12 mouse cellular contexts compared by ENCODE assay signal in genomic region chr7:140153829-140154217, GRCm38 (mm10). TPM values are rescaled to one million over a fixed set of nuclear protein-coding genes. Genes with fewer than 3 reads are reported as not detected.
A peak's percentile ranks its signal among the peaks of the same experiment; 100 is the strongest.
DNase-seq lines count a peak whose midpoint lies in the region; ATAC-seq and TF ChIP-seq lines count a peak whose summit lies in the region.
"Had no signal": no experiment of that assay in that cellular context is flagged by ENCODE, and none has a peak within 500 bp of the region (broad histone marks: within the 10 kb centered on the region; RNA-seq: fewer than 3 reads in every experiment).

No protein-coding gene starts in this region.

- H3K9ac ChIP-seq in heart, postnatal 0 days (replicated peaks; ENCODE audit: low read depth, low read length), result no peak overlapping the region
- H3K9ac ChIP-seq in embryonic facial prominence, embryonic 12.5 days, result no peak overlapping the region
- H3K9ac ChIP-seq in hindbrain, embryonic 13.5 days, result peak overlapping the region; percentile 79
- peak overlapping the region; percentile 78 for H3K9ac ChIP-seq in midbrain, embryonic 16.5 days (ENCODE audit: low read depth, low read length)
- H3K9ac ChIP-seq: liver, embryonic 13.5 days had no signal

- H3K4me3 ChIP-seq in heart, postnatal 0 days (ENCODE audit: low read depth, low read length), result 0 out of 2 replicates have a peak overlapping the region, but pooled peaks have one; percentile 24
- peak overlapping the region; percentile 32 for H3K4me3 ChIP-seq in embryonic facial prominence, embryonic 12.5 days
- peak overlapping the region; percentile 48 for H3K4me3 ChIP-seq in hindbrain, embryonic 13.5 days
- H3K4me3 ChIP-seq in midbrain, embryonic 16.5 days (ENCODE audit: low read depth, low read length), result peak overlapping the region; percentile 51
- H3K4me3 ChIP-seq: liver, embryonic 13.5 days had no signal

- DNase-seq in heart, postnatal 0 days (ENCODE audit: low spot score), result no peak
- no peak for DNase-seq in heart, adult 8-10 months (ENCODE audit: low spot score)
- no peak for DNase-seq in left cerebral cortex, adult 11 months (ENCODE audit: low spot score)
- DNase-seq in right cerebral cortex, adult 2 months (ENCODE audit: low spot score in 2 of 2), result no peak
- DNase-seq in kidney, adult 18-20 months, result no peak
- DNase-seq: adrenal gland, adult 8-10 months; liver, embryonic 13.5 days had no signal

- no peak for TF ChIP-seq CTCF in heart, postnatal 0 days (IDR thresholded peaks at IDR 0.05; ENCODE audit: low read depth)

- peaks cover 30% of the 10 kb centered on the region for H3K27me3 ChIP-seq in heart, postnatal 0 days (ENCODE audit: control insufficient read depth, insufficient read depth, low read length)
- peaks cover 33% of the 10 kb centered on the region for H3K27me3 ChIP-seq in embryonic facial prominence, embryonic 12.5 days
- peaks cover 25% of the 10 kb centered on the region; the same call in 1 of the 2 replicates for H3K27me3 ChIP-seq in hindbrain, embryonic 13.5 days
- H3K27me3 ChIP-seq in midbrain, embryonic 16.5 days (ENCODE audit: control insufficient read depth, insufficient read depth, low read depth, low read length), result no peaks in the 10 kb centered on the region

- H3K9me3 ChIP-seq in heart, postnatal 0 days (replicated peaks; ENCODE audit: control insufficient read depth, low read length), result no peaks in the 10 kb centered on the region
- H3K9me3 ChIP-seq in embryonic facial prominence, embryonic 12.5 days, result no peaks in the 10 kb centered on the region
- H3K9me3 ChIP-seq in hindbrain, embryonic 13.5 days, result no peaks in the 10 kb centered on the region
- no peaks in the 10 kb centered on the region for H3K9me3 ChIP-seq in midbrain, embryonic 16.5 days (replicated peaks; ENCODE audit: control insufficient read depth, low read length, poor library complexity, severe bottlenecking)
- H3K9me3 ChIP-seq: liver, embryonic 13.5 days had no signal

- ATAC-seq in heart, postnatal 0 days (ENCODE audit: insufficient read depth, low read depth), result no peak
- ATAC-seq in embryonic facial prominence, embryonic 12.5 days (ENCODE audit: insufficient number of reproducible peaks, insufficient read depth, low FRiP score, low TSS enrichment), result 0 out of 2 replicates have a peak, but pooled peaks have one; percentile 52
- ATAC-seq in hindbrain, embryonic 13.5 days (ENCODE audit: low FRiP score), result peak; percentile 31
- ATAC-seq in midbrain, embryonic 16.5 days, result peak; percentile 26

- H3K27ac ChIP-seq in heart, postnatal 0 days (ENCODE audit: low read depth), result no peak overlapping the region
- H3K27ac ChIP-seq in embryonic facial prominence, embryonic 12.5 days, result no peak overlapping the region
- H3K27ac ChIP-seq in hindbrain, embryonic 13.5 days, result peak overlapping the region; percentile 83
- H3K27ac ChIP-seq in midbrain, embryonic 16.5 days (ENCODE audit: low read length), result peak overlapping the region; percentile 87
- H3K27ac ChIP-seq: liver, embryonic 13.5 days had no signal

- no peaks in the 10 kb centered on the region for H3K4me1 ChIP-seq in heart, postnatal 0 days (ENCODE audit: control insufficient read depth, insufficient read depth)
- H3K4me1 ChIP-seq in embryonic facial prominence, embryonic 12.5 days, result peaks cover 11% of the 10 kb centered on the region
- peaks cover 28% of the 10 kb centered on the region for H3K4me1 ChIP-seq in hindbrain, embryonic 13.5 days (replicated peaks)
- peaks cover 20% of the 10 kb centered on the region for H3K4me1 ChIP-seq in midbrain, embryonic 16.5 days (ENCODE audit: control insufficient read depth, insufficient read depth, low read length)
- H3K4me1 ChIP-seq: liver, embryonic 13.5 days had no signal

- no peak overlapping the region for H3K4me2 ChIP-seq in heart, postnatal 0 days (ENCODE audit: low read depth, low read length)
- peak overlapping the region; percentile 57 for H3K4me2 ChIP-seq in embryonic facial prominence, embryonic 12.5 days (replicated peaks)
- peak overlapping the region; percentile 69 for H3K4me2 ChIP-seq in hindbrain, embryonic 13.5 days
- peak overlapping the region; percentile 95 for H3K4me2 ChIP-seq in midbrain, embryonic 16.5 days (ENCODE audit: low read length)
- H3K4me2 ChIP-seq: liver, embryonic 13.5 days had no signal

- 13% methylated on average over 4 of the region's 4 CpGs for WGBS in heart, postnatal 0 days
- WGBS in embryonic facial prominence, embryonic 12.5 days, result 25% methylated on average over 4 of the region's 4 CpGs
- WGBS in hindbrain, embryonic 13.5 days, result 13% methylated on average over 4 of the region's 4 CpGs
- WGBS in midbrain, embryonic 16.5 days, result 15% methylated on average over 4 of the region's 4 CpGs

- TF ChIP-seq EP300 in heart, postnatal 0 days (IDR thresholded peaks at IDR 0.05; ENCODE audit: low read depth), result no peak

- no peaks in the 10 kb centered on the region for H3K36me3 ChIP-seq in heart, postnatal 0 days (replicated peaks; ENCODE audit: control insufficient read depth, insufficient read depth, low read length)
- H3K36me3 ChIP-seq in embryonic facial prominence, embryonic 12.5 days, result 0 out of 2 replicates have a peak, but pooled peaks cover 4% of the 10 kb centered on the region
- 0 out of 2 replicates have a peak, but pooled peaks cover 9% of the 10 kb centered on the region for H3K36me3 ChIP-seq in hindbrain, embryonic 13.5 days
- no peaks in the 10 kb centered on the region; the same call in 1 of the 2 replicates for H3K36me3 ChIP-seq in midbrain, embryonic 16.5 days (ENCODE audit: control insufficient read depth, insufficient read depth, low read length)

RNA-seq across cellular contexts. Expression of gene Sprn, which starts 0.9 kb away (rescaled TPM):
- 0.61 TPM in 1 of 2 replicates, not detected in the other for total RNA-seq in heart, postnatal 0 days (2014; rRNA removed; ENCODE audit: low replicate concordance)
- 0.16 and 0.25 TPM in 2 replicates for polyA plus RNA-seq in heart, postnatal 0 days (2015; fragmentation: Nextera tagmentation; extraction: Ambion mirVana)
- 1 to 10 TPM in 1 of 4 experiments, under 1 TPM in 3; 0.23 to 1.2 (median 0.64) TPM for total RNA-seq in heart, adult 8-10 months (2022)
- 1.2 TPM in 2 replicates for polyA plus RNA-seq in embryonic facial prominence, embryonic 12.5 days (2016; fragmentation: Nextera tagmentation; extraction: Ambion mirVana)
- polyA plus RNA-seq in hindbrain, embryonic 13.5 days (2015; fragmentation: Nextera tagmentation; extraction: Ambion mirVana), result 10.8 and 11.0 TPM in 2 replicates
- 26.7 and 29.2 TPM in 2 replicates for polyA plus RNA-seq in midbrain, embryonic 16.5 days (2015; fragmentation: Nextera tagmentation; extraction: Ambion mirVana)
- total RNA-seq: common myeloid progenitor, adult 5-6 weeks had no signal

RNA-seq across cellular contexts. Expression of gene Olfr522, which starts 10.7 kb away (rescaled TPM):
- total RNA-seq in heart, postnatal 0 days (2014; rRNA removed; ENCODE audit: low replicate concordance), result not detected in 2 replicates
- polyA plus RNA-seq in heart, postnatal 0 days (2015; fragmentation: Nextera tagmentation; extraction: Ambion mirVana), result not detected in 2 replicates
- not detected for total RNA-seq in heart, adult 8-10 months (2022)
- polyA plus RNA-seq in embryonic facial prominence, embryonic 12.5 days (2016; fragmentation: Nextera tagmentation; extraction: Ambion mirVana), result not detected in 2 replicates
- not detected in 2 replicates for polyA plus RNA-seq in hindbrain, embryonic 13.5 days (2015; fragmentation: Nextera tagmentation; extraction: Ambion mirVana)
- not detected in 2 replicates for polyA plus RNA-seq in midbrain, embryonic 16.5 days (2015; fragmentation: Nextera tagmentation; extraction: Ambion mirVana)
- total RNA-seq: adrenal gland, adult 8-10 months; common myeloid progenitor, adult 5-6 weeks; heart, postnatal 36 days had no signal
- polyA plus RNA-seq: liver, embryonic 13.5 days had no signal

RNA-seq across cellular contexts. Expression of gene Mtg1, which starts 16.5 kb away (rescaled TPM):
- total RNA-seq in heart, postnatal 0 days (2014; rRNA removed; ENCODE audit: low replicate concordance), result 9.2 and 53.7 TPM in 2 replicates
- polyA plus RNA-seq in heart, postnatal 0 days (2015; fragmentation: Nextera tagmentation; extraction: Ambion mirVana), result 31.2 and 33.1 TPM in 2 replicates
- total RNA-seq in heart, adult 8-10 months (2022), result 10 to 100 TPM; 24.2 to 32.4 (median 29.3) TPM
- polyA plus RNA-seq in embryonic facial prominence, embryonic 12.5 days (2016; fragmentation: Nextera tagmentation; extraction: Ambion mirVana), result 26.1 and 30.5 TPM in 2 replicates
- polyA plus RNA-seq in hindbrain, embryonic 13.5 days (2015; fragmentation: Nextera tagmentation; extraction: Ambion mirVana), result 28.3 and 30.6 TPM in 2 replicates
- 26.7 and 32.6 TPM in 2 replicates for polyA plus RNA-seq in midbrain, embryonic 16.5 days (2015; fragmentation: Nextera tagmentation; extraction: Ambion mirVana)

RNA-seq across cellular contexts. Expression of gene Olfr523, which starts 19.2 kb away (rescaled TPM):
- total RNA-seq in heart, postnatal 0 days (2014; rRNA removed; ENCODE audit: low replicate concordance), result not detected in 2 replicates
- polyA plus RNA-seq in heart, postnatal 0 days (2015; fragmentation: Nextera tagmentation; extraction: Ambion mirVana), result not detected in 2 replicates
- total RNA-seq in heart, adult 8-10 months (2022), result not detected
- polyA plus RNA-seq in embryonic facial prominence, embryonic 12.5 days (2016; fragmentation: Nextera tagmentation; extraction: Ambion mirVana), result not detected in 2 replicates
- not detected in 2 replicates for polyA plus RNA-seq in hindbrain, embryonic 13.5 days (2015; fragmentation: Nextera tagmentation; extraction: Ambion mirVana)
- not detected in 2 replicates for polyA plus RNA-seq in midbrain, embryonic 16.5 days (2015; fragmentation: Nextera tagmentation; extraction: Ambion mirVana)
- total RNA-seq: adrenal gland, adult 8-10 months; common myeloid progenitor, adult 5-6 weeks; heart, postnatal 36 days had no signal
- polyA plus RNA-seq: liver, embryonic 13.5 days had no signal

RNA-seq across cellular contexts. Expression of gene Echs1, which starts 37.5 kb away (rescaled TPM):
- 265 and 332 TPM in 2 replicates for total RNA-seq in heart, postnatal 0 days (2014; rRNA removed; ENCODE audit: low replicate concordance)
- 344 and 349 TPM in 2 replicates for polyA plus RNA-seq in heart, postnatal 0 days (2015; fragmentation: Nextera tagmentation; extraction: Ambion mirVana)
- 100 to 1,000 TPM; 476 to 541 (median 510) TPM for total RNA-seq in heart, adult 8-10 months (2022)
- polyA plus RNA-seq in embryonic facial prominence, embryonic 12.5 days (2016; fragmentation: Nextera tagmentation; extraction: Ambion mirVana), result 172 and 173 TPM in 2 replicates
- polyA plus RNA-seq in hindbrain, embryonic 13.5 days (2015; fragmentation: Nextera tagmentation; extraction: Ambion mirVana), result 123 and 125 TPM in 2 replicates
- 111 TPM in 2 replicates for polyA plus RNA-seq in midbrain, embryonic 16.5 days (2015; fragmentation: Nextera tagmentation; extraction: Ambion mirVana)

Comparison
In these comparisons a context has a peak if more than half of its experiments do, and no peak if none do; other contexts are left out.
1. H3K27ac ChIP-seq: peak in hindbrain, embryonic 13.5 days (single experiment) and midbrain, embryonic 16.5 days (single experiment); none in heart, postnatal 0 days (single experiment) and embryonic facial prominence, embryonic 12.5 days (single experiment).
2. H3K9ac ChIP-seq: peak in hindbrain, embryonic 13.5 days (single experiment) and midbrain, embryonic 16.5 days (single experiment); none in heart, postnatal 0 days (single experiment) and embryonic facial prominence, embryonic 12.5 days (single experiment).
3. Peak in every context shown above with its lines, with median percentiles within 50 percentile points of each other: H3K4me3 ChIP-seq.